Mouse (Mus musculus): ENCODE results near the gene Slc6a5. TPM values are rescaled to one million over a fixed set of nuclear protein-coding genes. Genes with fewer than 3 reads are reported as not detected.
"Not testable (repeated sequence)": the region's sequence is repeated elsewhere in the genome, so short reads cannot be mapped to it uniquely, and the experiment has no call there.

The Slc6a5 gene
- polyA plus RNA-seq, 1 experiment from 2014 or later: 0.08 TPM

GRCm38 (mm10) chr7:49922928-49923327, 13.0 kb downstream of the Slc6a5 start:
- 46% methylated on average over 4 of the region's 4 CpGs for WGBS
- Histone ChIP-seq H3K4me2 (ENCODE audit: low read depth, low read length) (peak overlapping the region; percentile 39), H3K27ac (replicated peaks; ENCODE audit: low read depth, low read length) (no peak overlapping the region), H3K9me3 (ENCODE audit: control insufficient read depth, low read length) (peaks cover 3% of the 10 kb centered on the region; the same call in 1 of the 2 replicates), H3K36me3 (ENCODE audit: control insufficient read depth, insufficient read depth, low read length) (no peaks in the 10 kb centered on the region), H3K4me1 (ENCODE audit: control insufficient read depth, insufficient read depth, low read length) (no peaks in the 10 kb centered on the region), H3K27me3 (replicated peaks; ENCODE audit: control insufficient read depth, insufficient read depth, low read length) (peaks cover 10% of the 10 kb centered on the region), H3K9ac (ENCODE audit: low read depth, low read length) (no peak overlapping the region), H3K4me3 (ENCODE audit: low read depth, low read length) (no peak overlapping the region)
- DNase-seq (ENCODE audit: low spot score): peak; percentile 24
- peak; percentile 55; the same call in 1 of the 2 replicates for ATAC-seq (ENCODE audit: low read depth)

GRCm38 (mm10) chr7:49923376-49923775, 13.4 kb downstream of the Slc6a5 start:
- Histone ChIP-seq H3K36me3 (ENCODE audit: control insufficient read depth, insufficient read depth, low read length) (no peaks in the 10 kb centered on the region), H3K9me3 (ENCODE audit: control insufficient read depth, low read length) (peaks cover 3% of the 10 kb centered on the region; the same call in 1 of the 2 replicates), H3K4me1 (ENCODE audit: control insufficient read depth, insufficient read depth, low read length) (no peaks in the 10 kb centered on the region), H3K4me3 (ENCODE audit: low read depth, low read length) (no peak overlapping the region), H3K27me3 (replicated peaks; ENCODE audit: control insufficient read depth, insufficient read depth, low read length) (peaks cover 5% of the 10 kb centered on the region), H3K9ac (ENCODE audit: low read depth, low read length) (no peak overlapping the region), H3K27ac (replicated peaks; ENCODE audit: low read depth, low read length) (no peak overlapping the region), H3K4me2 (ENCODE audit: low read depth, low read length) (peak overlapping the region; percentile 39)
- peak; percentile 83 for DNase-seq (ENCODE audit: low spot score)
- peak; percentile 88 for ATAC-seq (ENCODE audit: low read depth)
- WGBS: 0% methylated on average over 13 of the region's 13 CpGs

DNA sequence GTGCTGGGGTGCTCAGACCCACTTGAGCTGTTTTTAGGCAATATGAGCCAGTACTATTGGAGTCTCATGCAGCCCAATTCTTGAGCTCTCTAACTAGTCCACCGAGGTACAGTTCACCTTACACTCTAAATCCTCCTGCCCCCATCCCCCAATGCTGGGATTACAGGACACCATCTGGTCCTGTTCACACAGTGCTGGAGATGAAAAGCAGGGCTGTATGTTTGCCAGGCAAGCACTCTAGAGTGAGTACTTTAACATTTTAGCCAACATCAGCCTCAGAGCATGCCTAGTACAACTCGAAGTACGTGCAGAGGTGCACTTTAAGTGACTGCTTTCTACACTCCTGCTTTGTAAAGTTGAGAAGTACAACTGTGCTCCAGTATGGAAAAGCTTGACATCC, 18.6 kb downstream of the Slc6a5 start:
- Histone ChIP-seq H3K4me3 (ENCODE audit: low read depth, low read length) (no peak overlapping the region), H3K9ac (ENCODE audit: low read depth, low read length) (no peak overlapping the region), H3K9me3 (ENCODE audit: control insufficient read depth, low read length) (no peaks in the 10 kb centered on the region), H3K27ac (replicated peaks; ENCODE audit: low read depth, low read length) (no peak overlapping the region), H3K36me3 (ENCODE audit: control insufficient read depth, insufficient read depth, low read length) (no peaks in the 10 kb centered on the region), H3K4me1 (ENCODE audit: control insufficient read depth, insufficient read depth, low read length) (no peaks in the 10 kb centered on the region), H3K27me3 (replicated peaks; ENCODE audit: control insufficient read depth, insufficient read depth, low read length) (no peaks in the 10 kb centered on the region), H3K4me2 (ENCODE audit: low read depth, low read length) (no peak overlapping the region)
- WGBS: 49% methylated on average over 3 of the region's 3 CpGs
- ATAC-seq (ENCODE audit: low read depth) (0 out of 2 replicates have a peak, but pooled peaks have one; percentile 47), DNase-seq (ENCODE audit: low spot score) (peak; percentile 16)

DNA sequence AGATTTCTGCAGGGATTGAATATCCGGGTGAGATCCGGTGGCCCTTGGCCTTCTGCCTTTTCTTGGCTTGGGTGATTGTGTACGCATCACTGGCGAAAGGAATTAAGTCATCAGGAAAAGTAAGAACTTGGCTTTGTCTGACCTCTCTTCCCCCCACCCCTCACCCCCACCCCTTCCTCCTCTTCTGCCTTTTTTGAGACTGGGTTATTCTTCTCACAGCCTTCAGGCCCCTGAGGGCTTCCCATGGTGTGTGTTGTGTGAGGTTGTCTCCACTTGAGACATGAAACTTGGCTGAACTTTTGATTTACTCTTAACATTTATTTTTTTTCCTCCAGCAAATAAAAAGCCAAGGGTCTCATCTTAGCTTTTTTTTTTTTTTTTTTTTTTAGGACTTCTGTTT, 20.1 kb downstream of the Slc6a5 start:
- ATAC-seq (ENCODE audit: low read depth): no peak
- WGBS: 47% methylated on average over 4 of the region's 4 CpGs
- Histone ChIP-seq H3K36me3 (ENCODE audit: control insufficient read depth, insufficient read depth, low read length) (no peaks in the 10 kb centered on the region), H3K9ac (ENCODE audit: low read depth, low read length) (no peak overlapping the region), H3K4me1 (ENCODE audit: control insufficient read depth, insufficient read depth, low read length) (no peaks in the 10 kb centered on the region), H3K9me3 (ENCODE audit: control insufficient read depth, low read length) (no peaks in the 10 kb centered on the region), H3K4me2 (ENCODE audit: low read depth, low read length) (no peak overlapping the region), H3K27ac (replicated peaks; ENCODE audit: low read depth, low read length) (no peak overlapping the region), H3K27me3 (replicated peaks; ENCODE audit: control insufficient read depth, insufficient read depth, low read length) (no peaks in the 10 kb centered on the region), H3K4me3 (ENCODE audit: low read depth, low read length) (no peak overlapping the region)
- DNase-seq (ENCODE audit: low spot score): peak; percentile 23

GRCm38 (mm10) chr7:49933386-49934115, 23.6 kb downstream of the Slc6a5 start:
- not testable (repeated sequence) for H3K27ac ChIP-seq (replicated peaks; ENCODE audit: low read depth, low read length); H3K4me3 ChIP-seq (ENCODE audit: low read depth, low read length); H3K9ac ChIP-seq (ENCODE audit: low read depth, low read length)

DNA sequence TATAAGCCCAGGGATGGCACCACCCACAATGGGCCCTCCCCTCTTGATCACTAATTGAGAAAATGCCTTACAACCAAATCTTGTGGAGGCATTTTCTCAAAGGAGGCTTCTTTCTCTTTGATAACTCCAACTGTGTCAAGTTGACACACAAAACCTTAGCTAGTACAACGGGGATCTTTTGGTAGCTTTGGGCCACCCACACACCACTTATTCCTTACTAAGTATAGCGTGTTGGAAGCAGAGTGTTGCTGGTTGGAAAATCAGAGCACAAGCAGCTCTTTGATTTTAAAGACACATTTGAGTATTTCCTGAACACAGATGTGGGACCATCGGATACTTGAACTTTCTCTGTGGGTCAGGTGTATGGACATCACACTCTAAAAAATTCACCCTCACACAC, 26.9 kb downstream of the Slc6a5 start:
- Histone ChIP-seq H3K27me3 (replicated peaks; ENCODE audit: control insufficient read depth, insufficient read depth, low read length) (no peaks in the 10 kb centered on the region), H3K9ac (ENCODE audit: low read depth, low read length) (no peak overlapping the region), H3K4me2 (ENCODE audit: low read depth, low read length) (no peak overlapping the region), H3K4me3 (ENCODE audit: low read depth, low read length) (no peak overlapping the region), H3K36me3 (ENCODE audit: control insufficient read depth, insufficient read depth, low read length) (no peaks in the 10 kb centered on the region), H3K4me1 (ENCODE audit: control insufficient read depth, insufficient read depth, low read length) (no peaks in the 10 kb centered on the region), H3K27ac (replicated peaks; ENCODE audit: low read depth, low read length) (no peak overlapping the region), H3K9me3 (ENCODE audit: control insufficient read depth, low read length) (no peaks in the 10 kb centered on the region)
- ATAC-seq (ENCODE audit: low read depth) (no peak), DNase-seq (ENCODE audit: low spot score) (no peak)
- 79% methylated on average over 3 of the region's 3 CpGs for WGBS

More at GRCm38 (mm10) chr7:49933386-49934115, 23.6 kb downstream of the Slc6a5 start:
- not testable (repeated sequence) for ATAC-seq (ENCODE audit: low read depth); H3K4me1 ChIP-seq (ENCODE audit: control insufficient read depth, insufficient read depth, low read length); H3K36me3 ChIP-seq (ENCODE audit: control insufficient read depth, insufficient read depth, low read length); H3K9me3 ChIP-seq (ENCODE audit: control insufficient read depth, low read length); H3K27me3 ChIP-seq (replicated peaks; ENCODE audit: control insufficient read depth, insufficient read depth, low read length); DNase-seq (ENCODE audit: low spot score); H3K4me2 ChIP-seq (ENCODE audit: low read depth, low read length)
- 86% methylated on average over 14 of the region's 14 CpGs for WGBS

DNA sequence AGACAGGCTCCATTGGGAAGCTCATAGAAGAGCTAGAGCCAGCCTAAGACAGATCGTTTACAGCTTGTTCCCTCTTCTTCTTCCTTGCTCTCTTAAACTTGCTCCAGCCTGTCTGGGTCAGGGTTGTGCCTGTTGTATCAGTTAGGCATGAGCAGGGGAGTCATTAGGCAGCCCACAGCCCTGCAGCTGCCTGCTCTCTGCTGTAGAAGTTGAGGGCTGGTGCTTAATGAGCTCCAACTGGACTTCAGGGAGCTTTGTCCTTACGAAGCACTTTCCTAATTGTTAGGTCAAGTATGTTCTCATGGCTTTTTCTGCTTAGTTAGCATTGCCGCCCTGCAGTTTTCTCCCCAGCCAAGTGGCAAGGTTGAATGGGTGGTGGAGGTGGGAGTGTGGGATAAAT, 32.1 kb downstream of the Slc6a5 start:
- DNase-seq (ENCODE audit: low spot score) (peak; percentile 34), ATAC-seq (ENCODE audit: low read depth) (peak; percentile 47; the same call in 1 of the 2 replicates)
- Histone ChIP-seq H3K9me3 (ENCODE audit: control insufficient read depth, low read length) (no peaks in the 10 kb centered on the region), H3K36me3 (ENCODE audit: control insufficient read depth, insufficient read depth, low read length) (no peaks in the 10 kb centered on the region), H3K9ac (ENCODE audit: low read depth, low read length) (no peak overlapping the region), H3K27me3 (replicated peaks; ENCODE audit: control insufficient read depth, insufficient read depth, low read length) (no peaks in the 10 kb centered on the region), H3K4me2 (ENCODE audit: low read depth, low read length) (no peak overlapping the region), H3K4me1 (ENCODE audit: control insufficient read depth, insufficient read depth, low read length) (no peaks in the 10 kb centered on the region), H3K4me3 (ENCODE audit: low read depth, low read length) (no peak overlapping the region), H3K27ac (replicated peaks; ENCODE audit: low read depth, low read length) (no peak overlapping the region)
- 63% methylated on average over 3 of the region's 3 CpGs for WGBS

- ATAC-seq (ENCODE audit: low read depth): no peak
These were observed 32.5 kb downstream of the Slc6a5 start for GRCm38 (mm10) chr7:49942490-49942889.

DNA sequence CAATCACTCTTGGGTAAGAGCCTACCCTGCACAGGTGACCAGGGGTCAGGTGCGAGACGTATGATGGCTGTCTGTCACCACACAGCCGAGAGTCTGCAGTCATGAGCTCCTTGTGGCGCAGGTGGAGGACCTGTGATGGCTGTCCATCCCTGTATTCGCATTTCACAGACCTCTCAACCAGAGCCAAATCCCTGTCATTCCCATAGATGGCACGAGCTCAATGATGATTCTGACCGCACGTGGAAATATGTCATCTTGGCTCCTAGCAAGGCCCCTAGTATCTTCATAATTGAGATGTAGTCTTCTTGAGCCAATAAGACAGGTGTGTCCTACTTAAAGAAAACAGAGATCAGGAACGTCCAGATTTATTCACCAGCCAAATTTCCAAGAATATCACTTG, 36.7 kb downstream of the Slc6a5 start:
- Histone ChIP-seq H3K9ac (ENCODE audit: low read depth, low read length) (no peak overlapping the region), H3K4me1 (ENCODE audit: control insufficient read depth, insufficient read depth, low read length) (no peaks in the 10 kb centered on the region), H3K4me3 (ENCODE audit: low read depth, low read length) (no peak overlapping the region), H3K36me3 (ENCODE audit: control insufficient read depth, insufficient read depth, low read length) (no peaks in the 10 kb centered on the region), H3K27ac (replicated peaks; ENCODE audit: low read depth, low read length) (no peak overlapping the region), H3K4me2 (ENCODE audit: low read depth, low read length) (no peak overlapping the region), H3K27me3 (replicated peaks; ENCODE audit: control insufficient read depth, insufficient read depth, low read length) (no peaks in the 10 kb centered on the region), H3K9me3 (ENCODE audit: control insufficient read depth, low read length) (no peaks in the 10 kb centered on the region)
- no peak for ATAC-seq (ENCODE audit: low read depth)
- WGBS: 86% methylated on average over 9 of the region's 9 CpGs
- no peak for DNase-seq (ENCODE audit: low spot score)

More at GRCm38 (mm10) chr7:49942490-49942889, 32.5 kb downstream of the Slc6a5 start:
- Histone ChIP-seq H3K27ac (replicated peaks; ENCODE audit: low read depth, low read length) (no peak overlapping the region), H3K36me3 (ENCODE audit: control insufficient read depth, insufficient read depth, low read length) (no peaks in the 10 kb centered on the region), H3K4me1 (ENCODE audit: control insufficient read depth, insufficient read depth, low read length) (no peaks in the 10 kb centered on the region), H3K9ac (ENCODE audit: low read depth, low read length) (no peak overlapping the region), H3K27me3 (replicated peaks; ENCODE audit: control insufficient read depth, insufficient read depth, low read length) (no peaks in the 10 kb centered on the region), H3K4me3 (ENCODE audit: low read depth, low read length) (no peak overlapping the region), H3K9me3 (ENCODE audit: control insufficient read depth, low read length) (no peaks in the 10 kb centered on the region), H3K4me2 (ENCODE audit: low read depth, low read length) (no peak overlapping the region)
- DNase-seq (ENCODE audit: low spot score): no peak
- 61% methylated on average over 5 of the region's 5 CpGs for WGBS

Measured in embryonic facial prominence, embryonic 14.5 days (tissue).